Mouse (Mus musculus): ENCODE data around the gene Tbpl1. TPM values are rescaled to one million over a fixed set of nuclear protein-coding genes. Genes with fewer than 3 reads are reported as not detected.

Gene Tbpl1
- 77.4 and 82.2 TPM in 2 replicates for polyA plus RNA-seq (2016; fragmentation: Nextera tagmentation; extraction: Ambion mirVana)

- no peaks in the 10 kb centered on the region for H3K27me3 ChIP-seq
- peak within 1 kb of the TSS; percentile 90 for H3K4me2 ChIP-seq (replicated peaks)
- no peaks in the 10 kb centered on the region for H3K9me3 ChIP-seq
- WGBS = under 1% methylated on average over 77 of the region's 77 CpGs
- H3K9ac ChIP-seq = peak within 1 kb of the TSS; percentile 87
- H3K36me3 ChIP-seq = no peaks in the 10 kb centered on the region
- H3K4me3 ChIP-seq = peak within 1 kb of the TSS; percentile 92
- peaks cover 23% of the 10 kb centered on the region for H3K4me1 ChIP-seq
- ATAC-seq (ENCODE audit: insufficient number of reproducible peaks, insufficient read depth, low FRiP score, low TSS enrichment) = peak; percentile 98
- H3K27ac ChIP-seq = peak within 1 kb of the TSS; percentile 84
These were observed at the start of gene Tbpl1 for GRCm38 (mm10) chr10:22731272-22732093. Gene Tbpl1, minus strand, starts transcription at chr10:22731938.

GRCm38 (mm10) chr10:22781466-22781865, 49.7 kb upstream of the Tbpl1 start:
- no peaks in the 10 kb centered on the region for H3K27me3 ChIP-seq
- H3K9me3 ChIP-seq = no peaks in the 10 kb centered on the region
- no peak for ATAC-seq (ENCODE audit: insufficient number of reproducible peaks, insufficient read depth, low FRiP score, low TSS enrichment)
- no peak overlapping the region for H3K4me2 ChIP-seq (replicated peaks)
- no peaks in the 10 kb centered on the region for H3K4me1 ChIP-seq
- H3K36me3 ChIP-seq = no peaks in the 10 kb centered on the region
- H3K27ac ChIP-seq = no peak overlapping the region
- H3K4me3 ChIP-seq = no peak overlapping the region
- WGBS = 41% methylated on average over 4 of the region's 4 CpGs
- H3K9ac ChIP-seq = no peak overlapping the region

GRCm38 (mm10) chr10:22777939-22778338, 46.2 kb upstream of the Tbpl1 start:
- Histone ChIP-seq H3K4me2 (replicated peaks) (no peak overlapping the region), H3K27ac (no peak overlapping the region), H3K9me3 (no peaks in the 10 kb centered on the region), H3K36me3 (no peaks in the 10 kb centered on the region), H3K27me3 (no peaks in the 10 kb centered on the region), H3K9ac (no peak overlapping the region), H3K4me1 (no peaks in the 10 kb centered on the region), H3K4me3 (no peak overlapping the region)
- no peak for ATAC-seq (ENCODE audit: insufficient number of reproducible peaks, insufficient read depth, low FRiP score, low TSS enrichment)
- 14% methylated on average over 5 of the region's 5 CpGs for WGBS

- Histone ChIP-seq H3K9me3 (no peaks in the 10 kb centered on the region), H3K9ac (no peak overlapping the region), H3K27me3 (no peaks in the 10 kb centered on the region), H3K36me3 (no peaks in the 10 kb centered on the region), H3K4me1 (no peaks in the 10 kb centered on the region), H3K4me3 (no peak overlapping the region), H3K27ac (no peak overlapping the region), H3K4me2 (replicated peaks) (no peak overlapping the region)
- WGBS = 10% methylated on average over 7 of the region's 7 CpGs
- ATAC-seq (ENCODE audit: insufficient number of reproducible peaks, insufficient read depth, low FRiP score, low TSS enrichment) = no peak
These were observed 44.4 kb upstream of the Tbpl1 start for GRCm38 (mm10) chr10:22776007-22776698.

GRCm38 (mm10) chr10:22775456-22775855, 43.7 kb upstream of the Tbpl1 start:
- no peak for ATAC-seq (ENCODE audit: insufficient number of reproducible peaks, insufficient read depth, low FRiP score, low TSS enrichment)
- H3K4me3 ChIP-seq = no peak overlapping the region
- no peak overlapping the region for H3K27ac ChIP-seq
- no peaks in the 10 kb centered on the region for H3K27me3 ChIP-seq
- H3K4me1 ChIP-seq = no peaks in the 10 kb centered on the region
- H3K9me3 ChIP-seq = no peaks in the 10 kb centered on the region
- H3K4me2 ChIP-seq (replicated peaks) = no peak overlapping the region
- H3K36me3 ChIP-seq = no peaks in the 10 kb centered on the region
- WGBS = 74% methylated on average over 2 of the region's 2 CpGs
- no peak overlapping the region for H3K9ac ChIP-seq

GRCm38 (mm10) chr10:22774626-22775025, 42.9 kb upstream of the Tbpl1 start:
- Histone ChIP-seq H3K36me3 (no peaks in the 10 kb centered on the region), H3K27ac (no peak overlapping the region), H3K4me2 (replicated peaks) (no peak overlapping the region), H3K27me3 (no peaks in the 10 kb centered on the region), H3K4me3 (no peak overlapping the region), H3K9ac (no peak overlapping the region), H3K9me3 (no peaks in the 10 kb centered on the region), H3K4me1 (no peaks in the 10 kb centered on the region)
- no peak for ATAC-seq (ENCODE audit: insufficient number of reproducible peaks, insufficient read depth, low FRiP score, low TSS enrichment)
- 86% methylated on average over 3 of the region's 3 CpGs for WGBS

GRCm38 (mm10) chr10:22754240-22754639, 22.5 kb upstream of the Tbpl1 start:
- no peaks in the 10 kb centered on the region for H3K4me1 ChIP-seq
- no peaks in the 10 kb centered on the region for H3K9me3 ChIP-seq
- no peaks in the 10 kb centered on the region for H3K27me3 ChIP-seq
- H3K27ac ChIP-seq = no peak overlapping the region
- no peak overlapping the region for H3K9ac ChIP-seq
- no peak for ATAC-seq (ENCODE audit: insufficient number of reproducible peaks, insufficient read depth, low FRiP score, low TSS enrichment)
- no peaks in the 10 kb centered on the region for H3K36me3 ChIP-seq
- 75% methylated on average over 1 of the region's 1 CpGs for WGBS
- no peak overlapping the region for H3K4me2 ChIP-seq (replicated peaks)
- no peak overlapping the region for H3K4me3 ChIP-seq

- no peak overlapping the region for H3K4me3 ChIP-seq
- no peaks in the 10 kb centered on the region for H3K27me3 ChIP-seq
- H3K9me3 ChIP-seq = no peaks in the 10 kb centered on the region
- WGBS = 75% methylated on average over 5 of the region's 5 CpGs
- no peak for ATAC-seq (ENCODE audit: insufficient number of reproducible peaks, insufficient read depth, low FRiP score, low TSS enrichment)
- H3K36me3 ChIP-seq = no peaks in the 10 kb centered on the region
- H3K27ac ChIP-seq = no peak overlapping the region
- H3K4me2 ChIP-seq (replicated peaks) = no peak overlapping the region
- no peaks in the 10 kb centered on the region for H3K4me1 ChIP-seq
- H3K9ac ChIP-seq = no peak overlapping the region
These were observed 19.5 kb upstream of the Tbpl1 start for GRCm38 (mm10) chr10:22751175-22751682.

GRCm38 (mm10) chr10:22746334-22747322, 14.9 kb upstream of the Tbpl1 start:
- Histone ChIP-seq H3K9me3 (no peaks in the 10 kb centered on the region), H3K4me2 (replicated peaks) (no peak overlapping the region), H3K27me3 (no peaks in the 10 kb centered on the region), H3K4me3 (no peak overlapping the region), H3K4me1 (no peaks in the 10 kb centered on the region), H3K27ac (no peak overlapping the region), H3K9ac (no peak overlapping the region), H3K36me3 (no peaks in the 10 kb centered on the region)
- 71% methylated on average over 13 of the region's 13 CpGs for WGBS
- no peak for ATAC-seq (ENCODE audit: insufficient number of reproducible peaks, insufficient read depth, low FRiP score, low TSS enrichment)

- ATAC-seq (ENCODE audit: insufficient number of reproducible peaks, insufficient read depth, low FRiP score, low TSS enrichment) = no peak
- WGBS = 80% methylated on average over 7 of the region's 7 CpGs
- no peaks in the 10 kb centered on the region for H3K27me3 ChIP-seq
- H3K27ac ChIP-seq = no peak overlapping the region
- no peak overlapping the region for H3K4me3 ChIP-seq
- H3K4me1 ChIP-seq = no peaks in the 10 kb centered on the region
- no peak overlapping the region for H3K4me2 ChIP-seq (replicated peaks)
- H3K36me3 ChIP-seq = no peaks in the 10 kb centered on the region
- H3K9me3 ChIP-seq = no peaks in the 10 kb centered on the region
- H3K9ac ChIP-seq = no peak overlapping the region
These were observed 14.2 kb upstream of the Tbpl1 start for GRCm38 (mm10) chr10:22745922-22746321.

- Histone ChIP-seq H3K9ac (peak overlapping the region; percentile 87), H3K36me3 (no peaks in the 10 kb centered on the region), H3K27ac (no peak overlapping the region), H3K27me3 (no peaks in the 10 kb centered on the region), H3K4me3 (peak overlapping the region; percentile 92), H3K4me1 (peaks cover 23% of the 10 kb centered on the region), H3K4me2 (replicated peaks) (peak overlapping the region; percentile 90), H3K9me3 (no peaks in the 10 kb centered on the region)
- no peak for ATAC-seq (ENCODE audit: insufficient number of reproducible peaks, insufficient read depth, low FRiP score, low TSS enrichment)
- WGBS = 57% methylated on average over 10 of the region's 10 CpGs
These were observed 443 bp upstream of the Tbpl1 start for GRCm38 (mm10) chr10:22732181-22732580.

All from embryonic facial prominence, embryonic 12.5 days (tissue).